Mouse (Mus musculus) spleen, adult 2 months (tissue): ENCODE results near the gene Rab3c.

Source experiments
- CTCF ChIP-seq: fragments of 200-500 bp; IDR thresholded peaks from 2 replicates; pipeline ENCODE4 v1.5.1; 2011; ENCODE audit warnings: mild to moderate bottlenecking, inconsistent platforms; ENCODE audit not compliant: insufficient read depth, insufficient read length, insufficient replicate concordance; ENCODE audit errors: extremely low read depth
- POLR2A ChIP-seq: fragments of 200-500 bp; IDR thresholded peaks from 2 replicates; pipeline ENCODE4 v1.6.1; 2011; ENCODE audit warnings: low read depth, low read length, inconsistent platforms

DNA sequence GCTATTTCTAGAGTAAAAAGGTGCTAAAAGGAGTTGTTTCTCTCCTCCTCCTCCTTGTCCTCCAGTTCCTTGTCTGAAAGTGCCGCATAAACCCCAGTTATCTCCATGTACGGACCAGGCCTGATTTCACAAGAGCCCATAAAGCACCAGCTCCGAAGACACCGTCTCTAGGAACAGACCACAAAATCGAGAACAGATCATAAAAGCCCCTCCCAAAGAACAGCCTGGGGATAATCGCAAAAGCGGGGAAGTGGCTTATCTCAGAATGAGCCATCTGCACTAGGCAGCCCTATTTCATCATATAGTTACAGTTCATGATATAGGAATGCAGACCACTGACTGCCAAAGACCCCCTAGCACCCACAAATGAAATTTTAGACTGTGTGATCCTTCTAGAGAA is 246.8 kb downstream of the Rab3c start:
- no peak for TF ChIP-seq CTCF
- TF ChIP-seq POLR2A: no peak
